Mouse (Mus musculus) kidney, postnatal 10 days (tissue): ENCODE results near the gene Trim30a.
"Not testable (repeated sequence)": the region's sequence is repeated elsewhere in the genome, so short reads cannot be mapped to it uniquely, and the experiment has no call there.

Experiments used
- DNase-seq: peaks from one replicate; pipeline ENCODE4 v3.0.0; 2021; ENCODE audit warnings: mixed read lengths

Gene Trim30a

GRCm38 (mm10) chr7:104465065-104465744, at the start of gene Trim30a:
Gene Trim30a, minus strand, starts transcription at chr7:104465193.
- no peak for DNase-seq

- not testable (repeated sequence) for DNase-seq
These were observed 42.5 kb upstream of the Trim30a start, which contains the start of gene Trim30d for GRCm38 (mm10) chr7:104507421-104508065. Gene Trim30d, minus strand, starts transcription at chr7:104507849.

GRCm38 (mm10) chr7:104501589-104502371, 36.8 kb upstream of the Trim30a start:
- peak; percentile 6 for DNase-seq

- DNase-seq = not testable (repeated sequence)
These were observed 36.2 kb upstream of the Trim30a start for GRCm38 (mm10) chr7:104501186-104501585.

- DNase-seq = not testable (repeated sequence)
These were observed 34.5 kb upstream of the Trim30a start for GRCm38 (mm10) chr7:104499464-104499863.

GRCm38 (mm10) chr7:104445961-104446645, 18.9 kb downstream of the Trim30a start:
- DNase-seq = peak; percentile 16

GRCm38 (mm10) chr7:104404460-104404950, 60.5 kb downstream of the Trim30a start:
- no peak for DNase-seq

GRCm38 (mm10) chr7:104401140-104401539, 63.9 kb downstream of the Trim30a start:
- no peak for DNase-seq

- no peak for DNase-seq
These were observed 64.3 kb downstream of the Trim30a start, which contains the start of gene Trim30c for GRCm38 (mm10) chr7:104400698-104401097. Gene Trim30c, minus strand, starts transcription at chr7:104400837.

GRCm38 (mm10) chr7:104398492-104398891, 66.5 kb downstream of the Trim30a start:
- no peak for DNase-seq

- DNase-seq = no peak
These were observed 95.1 kb downstream of the Trim30a start, which contains the start of gene Trim30b for GRCm38 (mm10) chr7:104369736-104370414. Gene Trim30b, minus strand, starts transcription at chr7:104369884.

GRCm38 (mm10) chr7:104366339-104366738, 98.7 kb downstream of the Trim30a start:
- DNase-seq = no peak
